Mouse (Mus musculus): Measurements from ENCODE around the gene Smad6.

Smad6 gene

DNA sequence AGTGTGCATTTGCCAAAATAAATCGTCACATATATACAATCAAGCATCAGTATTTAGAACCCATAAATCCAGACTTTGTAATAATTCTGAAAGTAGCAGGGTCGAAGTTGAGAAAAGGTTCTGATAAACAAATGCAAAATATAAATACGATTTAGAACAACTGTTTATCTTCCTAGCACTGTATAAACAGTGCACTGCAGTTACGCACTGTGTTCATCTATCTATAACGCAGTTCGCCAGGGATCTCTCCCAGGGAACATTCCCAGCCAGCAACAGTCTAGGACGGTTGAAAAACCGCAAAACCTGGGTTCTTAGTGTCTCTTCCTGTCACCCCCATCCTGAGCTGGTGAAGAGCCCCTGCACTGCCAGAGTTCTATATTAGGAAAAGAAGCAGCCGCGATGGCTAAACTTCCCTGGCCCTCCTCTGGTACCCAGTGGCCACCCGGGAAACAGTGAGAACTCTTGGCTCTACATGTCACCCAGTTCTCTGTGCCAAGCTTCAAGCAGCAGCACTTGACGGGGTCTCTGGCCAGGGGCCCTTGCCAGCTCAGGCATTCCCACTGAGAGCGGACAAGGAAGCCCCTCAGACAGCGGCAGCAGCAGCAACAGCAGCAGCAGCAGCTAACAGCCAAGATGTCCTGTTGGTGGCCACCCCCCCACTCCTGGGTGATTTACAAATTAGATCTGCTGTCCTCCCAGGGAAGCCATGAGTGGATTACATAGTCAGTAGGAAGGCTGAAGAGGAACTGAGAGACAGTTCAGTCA, 54.3 kb downstream of the Smad6 start:
- no peak for DNase-seq (ENCODE audit: low read depth, low spot score)
- no peaks in the 10 kb centered on the region for H3K27me3 ChIP-seq (ENCODE audit: control insufficient read depth, insufficient read depth, low read length, poor library complexity, severe bottlenecking)

DNA sequence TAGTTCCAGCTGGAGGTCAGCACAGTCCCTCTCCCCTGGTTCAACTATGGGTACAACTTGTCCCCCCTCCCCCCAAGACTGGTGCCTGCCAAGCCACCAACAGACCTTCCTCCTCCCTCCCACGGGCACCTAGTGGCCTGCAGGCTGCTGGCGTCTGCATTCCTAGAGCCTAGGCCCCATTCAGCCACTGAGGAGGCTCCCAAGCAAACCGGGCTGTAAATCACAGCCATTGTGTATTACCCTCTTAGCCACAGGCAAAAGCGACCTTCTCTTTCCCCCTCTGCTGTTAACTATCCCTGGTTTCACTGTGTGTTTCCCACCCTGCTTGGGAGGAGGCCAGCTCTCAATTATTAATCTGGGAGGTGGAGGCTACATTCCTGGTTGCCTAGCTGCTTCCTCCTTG, 56.3 kb downstream of the Smad6 start:
- Histone ChIP-seq H3K36me3 (ENCODE audit: control insufficient read depth, insufficient read depth, low read length, poor library complexity, severe bottlenecking) (no peaks in the 10 kb centered on the region), H3K27me3 (ENCODE audit: control insufficient read depth, insufficient read depth, low read length, poor library complexity, severe bottlenecking) (no peaks in the 10 kb centered on the region)
- DNase-seq (ENCODE audit: low read depth, low spot score): no peak

More for the DNA sequence above, 54.3 kb downstream of the Smad6 start:
- H3K36me3 ChIP-seq (ENCODE audit: control insufficient read depth, insufficient read depth, low read length, poor library complexity, severe bottlenecking): no peaks in the 10 kb centered on the region

DNA sequence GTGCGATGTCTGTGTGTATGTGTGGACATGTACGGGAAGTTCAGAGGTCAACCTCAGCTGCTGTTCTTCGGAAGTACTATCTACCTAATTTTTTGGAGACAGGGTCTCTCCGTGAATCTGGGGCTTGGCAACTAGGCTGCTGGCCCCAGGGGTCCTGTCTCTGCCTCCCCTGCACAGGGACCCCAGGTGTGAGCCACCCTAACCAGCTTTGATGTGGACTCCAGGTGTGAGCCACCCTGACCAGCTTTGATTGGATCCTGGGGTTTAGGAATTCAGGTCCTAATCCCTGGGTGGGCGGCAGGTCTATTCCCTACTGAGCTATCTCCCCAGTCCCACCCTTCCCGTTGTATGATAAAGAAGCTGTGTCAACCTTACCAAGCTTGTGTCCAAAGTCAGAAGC, 60.0 kb downstream of the Smad6 start:
- no peaks in the 10 kb centered on the region for H3K27me3 ChIP-seq (ENCODE audit: control insufficient read depth, insufficient read depth, low read length, poor library complexity, severe bottlenecking)
- H3K36me3 ChIP-seq (ENCODE audit: control insufficient read depth, insufficient read depth, low read length, poor library complexity, severe bottlenecking): no peaks in the 10 kb centered on the region

DNA sequence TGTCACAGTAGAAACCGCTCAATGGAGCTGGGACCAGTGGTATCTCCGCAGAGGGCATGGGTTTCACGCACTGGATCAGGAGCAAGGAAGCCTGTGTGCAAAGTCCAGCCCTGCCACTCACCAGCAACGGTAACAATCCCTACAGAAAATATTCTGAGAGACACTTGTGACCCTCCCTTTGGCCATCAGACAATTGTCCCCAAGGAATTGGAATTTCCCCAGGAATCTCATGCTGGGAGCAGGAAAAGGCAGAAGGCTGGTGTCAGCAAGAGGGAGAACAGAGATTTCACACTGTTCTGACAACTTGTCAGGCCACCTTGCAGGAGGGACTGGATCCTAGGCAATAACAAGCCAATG, 61.1 kb downstream of the Smad6 start:
- H3K36me3 ChIP-seq (ENCODE audit: control insufficient read depth, insufficient read depth, low read length, poor library complexity, severe bottlenecking): no peaks in the 10 kb centered on the region

More for the DNA sequence above, 60.0 kb downstream of the Smad6 start:
- no peak for DNase-seq (ENCODE audit: low read depth, low spot score)

DNA sequence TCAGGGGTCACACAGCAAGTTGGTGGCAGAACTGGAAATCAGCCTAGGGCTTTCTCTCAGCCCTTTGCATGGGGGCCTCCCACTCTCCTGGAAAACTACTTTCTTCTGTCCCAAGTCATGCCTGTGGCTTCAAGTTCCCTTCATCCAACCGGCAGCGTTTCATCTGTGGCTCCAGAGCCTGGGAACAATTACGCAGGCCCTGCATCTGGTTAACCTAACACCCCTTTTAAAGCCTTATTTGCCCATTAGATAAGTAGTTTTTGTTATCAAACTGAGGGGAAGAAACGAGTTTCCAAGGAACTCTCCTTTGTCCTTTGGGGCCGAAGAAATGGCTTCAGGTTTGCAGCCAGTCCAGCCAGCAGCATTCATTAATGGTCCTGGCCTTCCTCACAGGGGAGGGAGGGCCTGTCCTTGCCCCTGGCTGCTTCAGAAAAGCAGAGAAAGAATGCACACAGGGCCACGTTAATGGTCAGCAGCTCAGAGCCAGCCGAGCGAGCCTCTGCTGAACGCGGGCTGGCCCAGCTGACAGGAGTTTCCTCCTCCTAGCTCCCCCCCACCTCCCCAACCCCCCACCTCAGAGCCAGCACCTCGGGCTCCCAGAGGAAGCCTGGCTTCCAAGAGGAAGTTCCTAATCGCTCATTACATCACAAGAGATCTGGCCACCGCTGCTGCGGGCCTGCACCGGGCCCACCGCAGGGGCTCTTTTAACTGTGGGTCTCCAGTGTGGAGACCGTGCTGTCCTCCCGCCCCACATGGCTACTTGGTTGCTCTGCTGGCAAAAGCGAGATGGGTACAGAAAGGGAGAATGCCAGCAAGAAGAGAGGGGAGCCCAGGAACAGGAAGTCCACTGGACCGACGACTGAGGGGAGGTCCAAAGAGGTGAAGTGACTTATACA, 61.7 kb downstream of the Smad6 start:
- no peaks in the 10 kb centered on the region for H3K27me3 ChIP-seq (ENCODE audit: control insufficient read depth, insufficient read depth, low read length, poor library complexity, severe bottlenecking)
- no peaks in the 10 kb centered on the region for H3K36me3 ChIP-seq (ENCODE audit: control insufficient read depth, insufficient read depth, low read length, poor library complexity, severe bottlenecking)
- DNase-seq (ENCODE audit: low read depth, low spot score): no peak

More for the DNA sequence above, 61.1 kb downstream of the Smad6 start:
- DNase-seq (ENCODE audit: low read depth, low spot score): no peak
- H3K27me3 ChIP-seq (ENCODE audit: control insufficient read depth, insufficient read depth, low read length, poor library complexity, severe bottlenecking): no peaks in the 10 kb centered on the region

DNA sequence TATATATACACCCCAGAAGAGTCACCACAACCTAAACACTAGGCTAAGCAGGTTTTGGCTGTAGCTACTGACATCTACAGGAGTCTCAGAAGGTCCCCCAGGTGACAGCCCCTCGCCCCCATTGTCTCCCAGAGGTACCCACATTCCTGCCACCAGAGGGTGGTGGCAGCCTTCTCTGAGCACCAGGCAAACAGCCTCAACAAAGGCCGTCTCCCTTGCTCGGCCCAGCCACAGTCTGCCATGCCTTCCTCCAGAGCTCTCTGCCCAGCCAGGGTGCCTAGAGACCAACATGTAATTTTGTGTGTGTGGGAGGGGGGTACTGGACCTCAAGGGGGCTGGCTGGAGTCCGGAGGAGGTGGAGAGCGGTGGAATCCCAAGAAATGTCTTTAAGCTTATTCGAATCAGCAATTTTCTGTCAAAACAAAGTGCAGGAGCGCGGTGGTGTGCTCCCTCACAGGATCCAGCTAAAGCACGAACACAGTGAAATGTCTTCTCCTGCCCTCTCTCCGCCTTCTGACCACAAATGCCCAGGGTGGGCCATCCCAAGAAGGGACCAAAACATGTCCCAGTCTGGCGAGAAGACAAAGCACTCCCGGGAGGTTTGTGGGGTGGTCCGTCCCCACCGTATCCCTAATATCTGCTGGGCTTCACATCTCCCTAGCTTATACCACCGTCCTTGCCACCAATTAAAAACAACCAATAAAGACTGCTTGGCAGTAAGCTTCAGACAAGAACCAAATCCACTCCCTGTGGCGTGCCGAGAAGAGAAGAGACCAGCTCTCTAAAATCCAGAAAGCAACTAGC, 62.5 kb downstream of the Smad6 start:
- H3K36me3 ChIP-seq (ENCODE audit: control insufficient read depth, insufficient read depth, low read length, poor library complexity, severe bottlenecking): no peaks in the 10 kb centered on the region
- H3K27me3 ChIP-seq (ENCODE audit: control insufficient read depth, insufficient read depth, low read length, poor library complexity, severe bottlenecking): no peaks in the 10 kb centered on the region
- DNase-seq (ENCODE audit: low read depth, low spot score): no peak

DNA sequence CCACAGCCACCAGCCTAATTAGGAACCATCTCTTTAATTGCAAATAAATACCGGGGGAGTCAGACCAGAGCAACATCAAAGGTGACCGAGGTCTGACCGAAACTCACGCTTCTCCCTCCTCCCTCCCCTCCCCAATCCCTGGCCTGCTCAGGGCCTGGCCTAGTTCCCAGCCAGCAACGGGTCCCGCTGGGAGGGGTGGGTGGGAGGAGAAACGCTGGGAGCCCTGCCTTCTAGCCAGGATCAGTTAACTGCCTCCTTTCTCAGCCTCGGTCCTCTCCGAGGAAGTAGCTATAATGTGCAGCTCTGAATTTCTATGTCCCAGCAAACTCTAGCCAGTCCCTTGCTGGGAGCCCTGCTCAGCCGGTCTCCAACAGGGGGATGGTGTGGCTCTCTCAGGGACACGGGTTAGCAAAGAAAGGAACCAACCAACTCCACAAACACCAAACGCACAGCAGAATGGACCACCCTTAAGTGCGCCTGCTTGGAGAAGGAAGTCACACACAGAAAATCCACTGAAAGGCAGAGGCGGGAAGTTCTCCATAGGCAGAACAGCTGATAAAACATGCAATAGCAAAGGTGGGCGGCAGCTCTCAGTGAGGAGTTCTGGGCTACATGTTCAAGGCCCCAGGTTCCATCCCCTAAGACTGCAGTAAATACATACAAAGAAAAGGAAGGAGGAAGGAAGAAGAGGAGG, 63.4 kb downstream of the Smad6 start:
- no peak for DNase-seq (ENCODE audit: low read depth, low spot score)
- H3K36me3 ChIP-seq (ENCODE audit: control insufficient read depth, insufficient read depth, low read length, poor library complexity, severe bottlenecking): no peaks in the 10 kb centered on the region
- H3K27me3 ChIP-seq (ENCODE audit: control insufficient read depth, insufficient read depth, low read length, poor library complexity, severe bottlenecking): no peaks in the 10 kb centered on the region

DNA sequence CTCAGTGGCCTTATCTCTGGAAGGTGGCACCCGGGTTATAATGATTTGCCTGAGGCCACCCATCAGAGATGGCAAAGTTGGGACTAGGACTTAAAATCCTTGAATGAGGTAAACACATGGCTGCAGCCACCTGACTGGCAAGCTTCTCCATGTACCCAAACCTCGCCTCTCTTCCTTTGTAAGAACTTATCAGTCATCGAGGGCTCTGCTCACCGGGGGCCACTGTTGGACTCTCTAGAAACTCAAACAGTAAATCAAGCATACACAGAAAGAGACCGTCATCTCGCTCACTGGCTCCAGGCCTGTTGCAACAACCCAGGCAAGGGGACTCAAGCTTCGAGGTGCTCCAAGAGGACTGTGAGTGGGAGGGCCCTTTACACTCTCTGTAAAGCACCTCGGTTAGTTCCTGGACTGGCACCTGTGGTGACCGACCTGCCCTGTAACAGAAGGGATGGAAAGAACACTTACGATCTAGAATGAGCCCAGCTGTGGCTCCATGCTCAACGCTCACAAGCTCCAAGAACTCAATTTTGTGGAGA, 64.1 kb downstream of the Smad6 start:
- no peaks in the 10 kb centered on the region for H3K36me3 ChIP-seq (ENCODE audit: control insufficient read depth, insufficient read depth, low read length, poor library complexity, severe bottlenecking)
- no peaks in the 10 kb centered on the region for H3K27me3 ChIP-seq (ENCODE audit: control insufficient read depth, insufficient read depth, low read length, poor library complexity, severe bottlenecking)
- DNase-seq (ENCODE audit: low read depth, low spot score): no peak

DNA sequence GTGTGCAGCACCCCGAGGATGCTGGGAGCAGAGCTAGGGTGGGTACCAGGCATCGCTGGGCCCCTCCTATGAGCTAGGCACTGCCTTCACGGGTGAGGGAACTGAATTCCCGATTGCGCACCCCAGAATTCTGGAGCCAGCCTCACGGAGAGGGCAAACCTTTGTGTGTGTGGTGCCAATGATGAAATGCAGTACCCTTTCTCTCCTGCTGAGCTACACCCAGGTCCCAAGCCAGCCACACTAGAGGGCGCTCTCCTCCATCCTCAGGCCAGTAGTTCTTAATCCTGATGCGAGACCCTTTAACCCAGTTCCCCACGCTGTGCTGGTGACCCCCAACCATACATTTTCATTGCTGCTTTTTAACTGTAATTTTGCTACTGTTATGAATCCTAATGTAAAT, 65.8 kb downstream of the Smad6 start:
- DNase-seq (ENCODE audit: low read depth, low spot score): peak; percentile 74
- H3K36me3 ChIP-seq (ENCODE audit: control insufficient read depth, insufficient read depth, low read length, poor library complexity, severe bottlenecking): no peaks in the 10 kb centered on the region
- H3K27me3 ChIP-seq (ENCODE audit: control insufficient read depth, insufficient read depth, low read length, poor library complexity, severe bottlenecking): no peaks in the 10 kb centered on the region

DNA sequence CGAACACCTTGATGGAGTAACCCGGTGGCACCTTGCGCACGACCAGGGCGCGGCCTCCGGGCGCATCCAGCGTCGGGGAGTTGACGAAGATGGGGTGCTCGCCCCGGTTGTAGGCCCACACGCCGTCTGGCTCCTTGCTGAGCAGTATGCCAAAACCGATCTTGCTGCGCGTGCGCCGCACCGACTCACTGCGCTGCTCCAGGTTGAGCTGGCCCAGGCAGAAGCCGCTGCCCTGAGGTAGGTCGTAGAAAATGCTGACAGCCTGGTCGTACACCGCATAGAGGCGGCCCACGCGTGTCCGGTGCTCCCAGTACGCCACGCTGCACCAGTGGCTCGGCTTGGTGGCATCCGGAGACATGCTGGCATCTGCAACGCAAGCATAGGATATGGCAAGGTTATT, 68.2 kb downstream of the Smad6 start:
- no peaks in the 10 kb centered on the region for H3K36me3 ChIP-seq (ENCODE audit: control insufficient read depth, insufficient read depth, low read length, poor library complexity, severe bottlenecking)

DNA sequence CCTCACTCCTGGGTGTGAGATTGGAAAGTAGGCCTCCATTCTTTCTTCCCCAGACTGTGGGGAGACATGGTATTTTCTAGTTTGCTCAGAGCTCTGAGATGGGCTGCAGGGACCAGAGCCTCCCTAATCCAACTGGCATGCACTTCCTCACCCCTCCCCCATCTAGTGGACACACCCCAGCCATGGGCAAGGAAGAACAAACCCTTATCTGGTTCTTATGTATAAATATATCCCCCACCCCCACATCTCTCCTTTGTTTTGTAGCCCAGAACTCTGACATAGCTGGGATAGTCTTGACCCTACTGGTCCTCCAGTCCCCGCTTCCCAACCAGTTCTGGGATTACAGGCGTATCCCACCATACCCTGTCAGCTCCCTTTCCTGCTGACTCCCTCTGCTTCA, 69.3 kb downstream of the Smad6 start:
- no peaks in the 10 kb centered on the region for H3K27me3 ChIP-seq (ENCODE audit: control insufficient read depth, insufficient read depth, low read length, poor library complexity, severe bottlenecking)
- H3K36me3 ChIP-seq (ENCODE audit: control insufficient read depth, insufficient read depth, low read length, poor library complexity, severe bottlenecking): no peaks in the 10 kb centered on the region
- DNase-seq (ENCODE audit: low read depth, low spot score): no peak

More for the DNA sequence above, 68.2 kb downstream of the Smad6 start:
- DNase-seq (ENCODE audit: low read depth, low spot score): no peak
- H3K27me3 ChIP-seq (ENCODE audit: control insufficient read depth, insufficient read depth, low read length, poor library complexity, severe bottlenecking): no peaks in the 10 kb centered on the region

DNA sequence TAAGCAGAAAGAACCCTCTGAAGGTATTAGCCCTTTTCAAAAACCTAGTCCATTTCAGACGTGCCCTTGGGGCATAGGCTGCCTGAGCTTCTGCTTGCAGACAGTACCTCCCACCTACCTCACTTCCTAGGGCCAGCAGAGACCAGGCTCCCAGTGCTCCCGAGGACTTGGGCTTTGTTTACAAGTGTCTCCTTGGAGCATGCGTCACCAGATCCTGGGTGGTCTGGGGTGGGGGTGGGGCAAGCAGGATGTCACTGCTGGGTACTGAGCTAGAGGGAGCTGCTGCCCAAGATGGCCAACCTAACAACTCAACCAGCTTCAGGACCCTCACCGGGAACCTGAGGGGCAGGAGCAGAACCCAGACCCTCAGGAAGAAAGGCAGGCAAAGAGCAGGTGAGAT, 71.5 kb downstream of the Smad6 start:
- Histone ChIP-seq H3K27me3 (ENCODE audit: control insufficient read depth, insufficient read depth, low read length, poor library complexity, severe bottlenecking) (no peaks in the 10 kb centered on the region), H3K36me3 (ENCODE audit: control insufficient read depth, insufficient read depth, low read length, poor library complexity, severe bottlenecking) (no peaks in the 10 kb centered on the region)
- DNase-seq (ENCODE audit: low read depth, low spot score): no peak

DNA sequence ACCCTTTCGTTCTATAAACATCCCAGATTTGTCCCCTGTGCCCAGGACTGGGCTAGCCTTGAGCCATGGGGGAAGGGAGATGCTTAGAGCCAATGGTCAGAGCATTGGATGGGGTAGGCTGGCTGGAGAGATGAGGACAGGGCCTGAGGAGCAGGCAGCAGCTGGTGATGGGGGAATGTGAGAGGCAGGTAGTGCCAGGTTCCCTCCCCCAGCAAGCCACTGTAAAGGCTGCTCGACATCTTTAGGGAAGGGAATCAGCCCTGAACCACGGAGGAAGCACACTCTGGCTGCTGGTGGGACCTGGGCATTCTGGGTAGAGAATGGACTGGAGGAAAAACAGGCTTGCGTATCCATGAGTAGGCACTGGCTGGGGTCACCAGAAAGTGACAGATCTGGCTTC, 72.5 kb downstream of the Smad6 start:
- no peaks in the 10 kb centered on the region for H3K36me3 ChIP-seq (ENCODE audit: control insufficient read depth, insufficient read depth, low read length, poor library complexity, severe bottlenecking)
- no peaks in the 10 kb centered on the region for H3K27me3 ChIP-seq (ENCODE audit: control insufficient read depth, insufficient read depth, low read length, poor library complexity, severe bottlenecking)
- no peak for DNase-seq (ENCODE audit: low read depth, low spot score)

DNA sequence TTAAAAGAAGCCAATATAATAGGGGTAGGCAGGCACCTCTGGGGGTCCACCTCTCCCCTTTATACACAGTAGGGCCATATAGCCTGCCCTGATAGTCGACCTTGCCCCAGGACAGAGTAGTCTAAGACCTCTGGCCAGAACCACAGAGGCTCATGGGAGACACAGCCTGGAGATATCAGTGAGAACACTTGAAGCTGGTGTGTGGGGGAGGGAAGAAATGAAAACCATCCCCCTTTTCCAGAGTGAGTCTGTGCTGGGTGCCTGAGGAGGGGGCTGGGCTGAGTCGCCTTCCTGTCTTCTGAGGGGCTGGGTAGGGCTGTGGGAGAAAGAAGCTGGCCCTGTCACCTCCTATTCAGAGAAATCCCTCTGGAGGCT, 79.3 kb downstream of the Smad6 start:
- DNase-seq (ENCODE audit: low read depth, low spot score): no peak
- Histone ChIP-seq H3K36me3 (ENCODE audit: control insufficient read depth, insufficient read depth, low read length, poor library complexity, severe bottlenecking) (no peaks in the 10 kb centered on the region), H3K27me3 (ENCODE audit: control insufficient read depth, insufficient read depth, low read length, poor library complexity, severe bottlenecking) (no peaks in the 10 kb centered on the region)

Data from splenic B cell, adult 2 months (primary cell).